Mouse (Mus musculus): Measurements from ENCODE around the gene Nebl. TPM values are rescaled to one million over a fixed set of nuclear protein-coding genes. Genes with fewer than 3 reads are reported as not detected.

Gene Nebl
- polyA plus RNA-seq, 1 experiment from 2014 or later: 220 TPM

- H3K36me3 ChIP-seq: no peaks in the 10 kb centered on the region
- no peaks in the 10 kb centered on the region for H3K9me3 ChIP-seq
- H3K4me1 ChIP-seq: no peaks in the 10 kb centered on the region
- 78% methylated on average over 5 of the region's 5 CpGs for WGBS
- no peak overlapping the region for H3K9ac ChIP-seq
- no peak overlapping the region for H3K4me2 ChIP-seq
- H3K27me3 ChIP-seq (replicated peaks): no peaks in the 10 kb centered on the region
- ATAC-seq (ENCODE audit: extremely low read depth, insufficient number of reproducible peaks, low FRiP score, low TSS enrichment): no peak
- H3K27ac ChIP-seq (replicated peaks): no peak overlapping the region
- no peak overlapping the region for H3K4me3 ChIP-seq
Measured at GRCm38 (mm10) chr2:17705964-17706363, 25.3 kb downstream of the Nebl start.

GRCm38 (mm10) chr2:17705426-17705825 is 25.8 kb downstream of the Nebl start:
- H3K36me3 ChIP-seq: no peaks in the 10 kb centered on the region
- H3K4me1 ChIP-seq: no peaks in the 10 kb centered on the region
- no peaks in the 10 kb centered on the region for H3K9me3 ChIP-seq
- H3K4me3 ChIP-seq: no peak overlapping the region
- no peaks in the 10 kb centered on the region for H3K27me3 ChIP-seq (replicated peaks)
- ATAC-seq (ENCODE audit: extremely low read depth, insufficient number of reproducible peaks, low FRiP score, low TSS enrichment): no peak
- H3K9ac ChIP-seq: no peak overlapping the region
- 53% methylated on average over 3 of the region's 3 CpGs for WGBS
- H3K4me2 ChIP-seq: no peak overlapping the region
- no peak overlapping the region for H3K27ac ChIP-seq (replicated peaks)

- H3K27ac ChIP-seq (replicated peaks): no peak overlapping the region
- WGBS: 63% methylated on average over 2 of the region's 2 CpGs
- no peak overlapping the region for H3K4me3 ChIP-seq
- no peaks in the 10 kb centered on the region for H3K4me1 ChIP-seq
- ATAC-seq (ENCODE audit: extremely low read depth, insufficient number of reproducible peaks, low FRiP score, low TSS enrichment): no peak
- no peaks in the 10 kb centered on the region for H3K9me3 ChIP-seq
- no peaks in the 10 kb centered on the region for H3K36me3 ChIP-seq
- no peak overlapping the region for H3K9ac ChIP-seq
- no peak overlapping the region for H3K4me2 ChIP-seq
- H3K27me3 ChIP-seq (replicated peaks): no peaks in the 10 kb centered on the region
Measured at GRCm38 (mm10) chr2:17703170-17703512, 28.1 kb downstream of the Nebl start.

GRCm38 (mm10) chr2:17702481-17703169 is 28.6 kb downstream of the Nebl start:
- Histone ChIP-seq H3K4me1 (no peaks in the 10 kb centered on the region), H3K27me3 (replicated peaks) (no peaks in the 10 kb centered on the region), H3K9me3 (no peaks in the 10 kb centered on the region), H3K9ac (no peak overlapping the region), H3K36me3 (no peaks in the 10 kb centered on the region), H3K27ac (replicated peaks) (no peak overlapping the region), H3K4me2 (no peak overlapping the region), H3K4me3 (no peak overlapping the region)
- WGBS: 70% methylated on average over 7 of the region's 7 CpGs
- ATAC-seq (ENCODE audit: extremely low read depth, insufficient number of reproducible peaks, low FRiP score, low TSS enrichment): no peak

- Histone ChIP-seq H3K27me3 (replicated peaks) (no peaks in the 10 kb centered on the region), H3K4me3 (no peak overlapping the region), H3K4me2 (no peak overlapping the region), H3K36me3 (no peaks in the 10 kb centered on the region), H3K4me1 (no peaks in the 10 kb centered on the region), H3K9ac (no peak overlapping the region), H3K27ac (replicated peaks) (no peak overlapping the region), H3K9me3 (no peaks in the 10 kb centered on the region)
- ATAC-seq (ENCODE audit: extremely low read depth, insufficient number of reproducible peaks, low FRiP score, low TSS enrichment): no peak
- WGBS: 74% methylated on average over 4 of the region's 4 CpGs
Measured at GRCm38 (mm10) chr2:17698161-17699087, 32.8 kb downstream of the Nebl start.

GRCm38 (mm10) chr2:17692926-17693325 is 38.3 kb downstream of the Nebl start:
- ATAC-seq (ENCODE audit: extremely low read depth, insufficient number of reproducible peaks, low FRiP score, low TSS enrichment): no peak
- no peak overlapping the region for H3K27ac ChIP-seq (replicated peaks)

GRCm38 (mm10) chr2:17690264-17690663 is 41.0 kb downstream of the Nebl start:
- Histone ChIP-seq H3K27ac (replicated peaks) (no peak overlapping the region), H3K4me1 (0 out of 2 replicates have a peak, but pooled peaks cover 3% of the 10 kb centered on the region), H3K4me3 (no peak overlapping the region), H3K9ac (no peak overlapping the region), H3K4me2 (no peak overlapping the region), H3K27me3 (replicated peaks) (no peaks in the 10 kb centered on the region), H3K9me3 (no peaks in the 10 kb centered on the region), H3K36me3 (no peaks in the 10 kb centered on the region)
- WGBS: 72% methylated on average over 5 of the region's 5 CpGs
- ATAC-seq (ENCODE audit: extremely low read depth, insufficient number of reproducible peaks, low FRiP score, low TSS enrichment): no peak

More at GRCm38 (mm10) chr2:17692926-17693325, 38.3 kb downstream of the Nebl start:
- WGBS: 85% methylated on average over 2 of the region's 2 CpGs
- Histone ChIP-seq H3K27me3 (replicated peaks) (no peaks in the 10 kb centered on the region), H3K9me3 (no peaks in the 10 kb centered on the region), H3K9ac (no peak overlapping the region), H3K4me1 (no peaks in the 10 kb centered on the region), H3K4me2 (no peak overlapping the region), H3K36me3 (no peaks in the 10 kb centered on the region), H3K4me3 (no peak overlapping the region)

- H3K27ac ChIP-seq (replicated peaks): no peak overlapping the region
Measured at GRCm38 (mm10) chr2:17687141-17687540, 44.1 kb downstream of the Nebl start.

GRCm38 (mm10) chr2:17683326-17684040 is 47.8 kb downstream of the Nebl start:
- H3K27me3 ChIP-seq (replicated peaks): peaks cover 4% of the 10 kb centered on the region; the same call in 1 of the 2 replicates
- H3K9ac ChIP-seq: no peak overlapping the region
- H3K4me1 ChIP-seq: 0 out of 2 replicates have a peak, but pooled peaks cover 3% of the 10 kb centered on the region
- no peak overlapping the region for H3K27ac ChIP-seq (replicated peaks)
- 71% methylated on average over 4 of the region's 4 CpGs for WGBS
- ATAC-seq (ENCODE audit: extremely low read depth, insufficient number of reproducible peaks, low FRiP score, low TSS enrichment): no peak
- H3K9me3 ChIP-seq: no peaks in the 10 kb centered on the region
- no peak overlapping the region for H3K4me3 ChIP-seq
- H3K36me3 ChIP-seq: no peaks in the 10 kb centered on the region
- no peak overlapping the region for H3K4me2 ChIP-seq

More at GRCm38 (mm10) chr2:17687141-17687540, 44.1 kb downstream of the Nebl start:
- Histone ChIP-seq H3K4me2 (no peak overlapping the region), H3K9me3 (no peaks in the 10 kb centered on the region), H3K27me3 (replicated peaks) (no peaks in the 10 kb centered on the region), H3K36me3 (no peaks in the 10 kb centered on the region), H3K4me3 (no peak overlapping the region), H3K9ac (no peak overlapping the region), H3K4me1 (0 out of 2 replicates have a peak, but pooled peaks cover 3% of the 10 kb centered on the region)
- WGBS: 83% methylated on average over 6 of the region's 6 CpGs
- ATAC-seq (ENCODE audit: extremely low read depth, insufficient number of reproducible peaks, low FRiP score, low TSS enrichment): no peak

- H3K9me3 ChIP-seq: no peaks in the 10 kb centered on the region
Measured at GRCm38 (mm10) chr2:17672156-17672555, 59.1 kb downstream of the Nebl start.

GRCm38 (mm10) chr2:17671566-17671965 is 59.7 kb downstream of the Nebl start:
- WGBS: 82% methylated on average over 8 of the region's 8 CpGs
- H3K9me3 ChIP-seq: no peaks in the 10 kb centered on the region
- no peaks in the 10 kb centered on the region for H3K36me3 ChIP-seq
- no peak for ATAC-seq (ENCODE audit: extremely low read depth, insufficient number of reproducible peaks, low FRiP score, low TSS enrichment)
- peaks cover 5% of the 10 kb centered on the region; the same call in 1 of the 2 replicates for H3K4me1 ChIP-seq
- H3K4me2 ChIP-seq: no peak overlapping the region
- H3K4me3 ChIP-seq: no peak overlapping the region
- H3K27ac ChIP-seq (replicated peaks): no peak overlapping the region
- no peak overlapping the region for H3K9ac ChIP-seq
- H3K27me3 ChIP-seq (replicated peaks): peaks cover 4% of the 10 kb centered on the region; the same call in 1 of the 2 replicates

More at GRCm38 (mm10) chr2:17672156-17672555, 59.1 kb downstream of the Nebl start:
- H3K36me3 ChIP-seq: no peaks in the 10 kb centered on the region
- WGBS: 80% methylated on average over 10 of the region's 10 CpGs
- no peak overlapping the region for H3K4me3 ChIP-seq
- no peak overlapping the region for H3K9ac ChIP-seq
- no peak overlapping the region for H3K4me2 ChIP-seq
- ATAC-seq (ENCODE audit: extremely low read depth, insufficient number of reproducible peaks, low FRiP score, low TSS enrichment): no peak
- peaks cover 4% of the 10 kb centered on the region; the same call in 1 of the 2 replicates for H3K27me3 ChIP-seq (replicated peaks)
- peaks cover 5% of the 10 kb centered on the region; the same call in 1 of the 2 replicates for H3K4me1 ChIP-seq
- H3K27ac ChIP-seq (replicated peaks): no peak overlapping the region

Data from heart, embryonic 13.5 days (tissue).